Mouse (Mus musculus) cerebellum, adult 2 months (tissue): ENCODE data around the gene Mylk3.

Source experiments
- CTCF ChIP-seq: fragments of 200-500 bp; IDR thresholded peaks from 2 replicates; pipeline ENCODE4 v1.5.1; 2011; ENCODE audit warnings: low read depth, mild to moderate bottlenecking, control low read depth, low read length, moderate library complexity, borderline replicate concordance; ENCODE audit not compliant: insufficient read depth
- POLR2A ChIP-seq: fragments of 200-500 bp; IDR thresholded peaks from 2 replicates; pipeline ENCODE4 v1.6.1; 2011; ENCODE audit warnings: low read length, control low read depth, borderline replicate concordance; ENCODE audit not compliant: insufficient read depth

- TF ChIP-seq CTCF (no peak), POLR2A (no peak)
These were observed 10.4 kb upstream of the Mylk3 start for GRCm38 (mm10) chr8:85396432-85397079.
